Mouse (Mus musculus): ENCODE data around the gene Cntf.
"Not testable (repeated sequence)": the region's sequence is repeated elsewhere in the genome, so short reads cannot be mapped to it uniquely, and the experiment has no call there.

Cntf gene

DNA sequence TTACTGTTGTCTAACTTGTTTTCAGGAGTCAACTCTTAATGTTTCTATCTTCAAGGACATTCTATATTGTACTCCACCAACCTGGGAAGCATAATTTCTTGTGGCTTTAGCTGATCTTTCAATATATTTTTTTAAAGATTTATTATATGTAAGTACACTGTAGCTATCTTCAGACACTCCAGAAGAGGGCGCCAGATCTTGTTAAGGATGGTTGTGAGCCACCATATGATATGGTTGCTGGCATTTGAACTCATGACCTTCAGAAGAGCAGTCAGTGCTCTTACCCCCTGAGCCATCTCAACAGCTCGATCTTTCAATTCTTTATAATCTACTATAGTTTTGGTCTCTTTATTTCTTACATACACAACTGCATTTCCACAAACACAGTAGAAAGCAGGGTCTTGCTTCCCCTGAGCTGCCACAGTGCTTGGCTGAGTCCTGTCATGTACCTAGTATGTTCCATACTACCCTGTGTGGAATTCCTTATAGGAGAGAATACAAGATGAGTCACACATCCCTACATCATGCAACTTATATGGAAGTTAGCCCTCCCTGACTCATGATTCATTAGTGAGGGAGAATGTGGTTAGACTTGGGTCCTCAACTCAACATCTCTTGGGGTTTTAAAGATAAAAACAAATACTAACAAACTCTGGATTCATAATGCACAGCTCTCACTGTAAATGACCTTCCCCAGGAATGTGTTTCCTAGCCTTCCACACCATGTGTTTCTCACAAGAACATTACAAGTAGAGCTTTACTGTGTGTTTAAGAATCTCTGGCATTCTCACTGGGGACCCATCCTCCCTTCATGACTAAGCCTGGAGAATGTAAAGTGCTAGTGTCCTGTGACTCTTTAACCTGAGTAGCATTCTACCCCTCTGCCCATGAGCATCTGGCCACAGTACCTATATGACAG lies 3.0 kb downstream of the Cntf start:
- no peak for DNase-seq (ENCODE audit: low spot score)

DNA sequence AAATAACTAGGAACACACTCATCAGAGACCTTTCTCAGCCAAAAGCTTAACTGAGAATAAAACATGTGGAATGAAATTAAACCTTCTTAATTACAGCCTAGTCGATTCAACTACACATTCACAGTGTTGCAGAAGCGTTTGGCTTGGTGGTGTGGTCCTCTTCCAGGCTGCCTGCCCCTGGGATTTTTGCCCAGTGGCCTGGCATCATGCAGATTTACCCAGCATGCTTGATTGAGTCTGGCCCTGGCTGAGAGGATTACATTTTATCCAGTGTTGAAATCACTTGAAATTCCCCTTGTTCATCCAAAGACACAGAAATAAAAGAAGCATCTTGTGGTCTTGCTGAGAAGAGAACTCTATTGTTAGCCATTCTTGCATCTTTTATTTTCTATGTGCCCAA lies 5.8 kb downstream of the Cntf start:
- no peak for DNase-seq (ENCODE audit: low spot score)

DNA sequence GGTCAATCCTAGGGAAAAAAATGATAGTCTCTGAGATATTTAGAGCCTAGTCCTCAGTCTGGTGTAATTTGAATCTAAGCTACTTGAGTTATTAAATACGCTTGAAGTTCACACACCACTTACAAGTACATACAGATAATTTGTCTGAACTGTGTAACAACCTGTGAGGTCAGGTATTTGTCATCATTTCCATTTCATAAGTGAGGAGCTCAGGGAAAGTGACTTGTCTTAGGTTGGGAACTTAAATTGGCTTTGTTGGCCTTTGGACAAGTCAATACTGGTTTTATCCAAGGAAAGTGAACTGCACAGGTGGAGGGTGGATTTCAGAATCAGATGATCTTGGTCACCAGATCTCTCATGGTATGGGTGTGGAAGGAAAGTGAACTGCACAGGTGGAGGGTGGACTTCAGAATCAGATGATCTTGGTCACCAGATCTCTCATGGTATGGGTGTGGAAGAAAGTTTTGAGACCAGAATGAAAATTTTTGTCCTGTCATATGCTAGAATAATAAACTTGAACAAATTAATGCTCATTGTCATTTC lies 6.4 kb downstream of the Cntf start:
- DNase-seq (ENCODE audit: low spot score): no peak

DNA sequence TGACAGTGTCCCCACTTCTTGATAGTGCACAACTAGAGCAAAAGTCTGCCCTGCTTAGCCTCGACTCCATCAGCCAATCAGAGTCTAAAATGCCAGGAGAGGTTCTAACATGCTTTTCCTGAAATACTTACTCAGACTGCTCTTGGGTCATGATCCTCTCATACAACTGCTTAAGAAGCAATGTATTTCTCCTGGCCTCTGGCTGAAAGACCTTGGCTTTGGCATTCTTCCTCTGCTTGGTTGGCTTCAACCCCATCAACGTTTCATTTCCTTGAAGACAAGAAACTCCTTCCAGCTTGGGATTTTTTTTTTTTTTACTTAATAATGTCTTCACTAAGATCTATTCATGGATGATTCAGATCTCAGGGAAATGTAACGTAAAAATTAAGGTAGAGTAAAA lies 9.1 kb downstream of the Cntf start:
- no peak for DNase-seq (ENCODE audit: low spot score)

DNA sequence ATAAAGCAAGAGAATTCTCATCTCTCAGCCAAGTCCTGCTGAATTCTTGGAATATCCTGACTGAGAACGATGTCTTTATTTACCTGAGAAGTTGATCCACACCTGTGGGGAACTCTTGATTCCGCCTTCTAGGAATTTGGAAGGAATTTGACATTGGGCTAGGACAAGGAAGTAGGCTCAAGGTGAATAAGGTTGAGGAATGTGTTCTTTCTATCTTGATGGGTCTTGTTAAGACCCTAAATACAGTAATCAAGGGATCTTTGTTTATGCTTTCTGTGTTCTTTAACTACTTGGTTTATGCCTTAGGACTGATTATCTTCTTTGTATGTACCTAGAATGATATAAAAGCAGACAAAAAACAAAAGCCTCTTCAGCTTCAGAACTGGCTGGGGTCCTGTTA lies 33.5 kb downstream of the Cntf start:
- DNase-seq (ENCODE audit: low spot score): no peak

DNA sequence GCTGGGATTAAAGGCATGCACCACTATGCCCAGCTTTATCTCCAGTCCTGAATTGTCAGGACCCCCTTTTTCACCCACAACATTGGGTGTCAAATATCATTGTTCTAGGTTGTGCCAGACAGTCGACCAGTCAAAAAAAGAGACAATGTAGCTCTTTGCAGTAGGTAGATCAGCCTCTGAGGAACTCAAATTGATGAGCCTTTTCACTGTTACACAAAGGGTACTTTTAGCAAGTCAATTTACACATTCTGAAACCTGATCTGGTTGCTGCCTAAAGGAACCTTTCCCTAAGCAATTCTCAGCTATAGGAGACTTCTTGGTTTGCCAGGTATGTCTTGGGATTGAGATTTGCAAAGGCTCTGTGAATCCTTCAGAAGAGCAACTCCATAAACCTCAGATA lies 34.4 kb downstream of the Cntf start:
- DNase-seq (ENCODE audit: low spot score): no peak

DNA sequence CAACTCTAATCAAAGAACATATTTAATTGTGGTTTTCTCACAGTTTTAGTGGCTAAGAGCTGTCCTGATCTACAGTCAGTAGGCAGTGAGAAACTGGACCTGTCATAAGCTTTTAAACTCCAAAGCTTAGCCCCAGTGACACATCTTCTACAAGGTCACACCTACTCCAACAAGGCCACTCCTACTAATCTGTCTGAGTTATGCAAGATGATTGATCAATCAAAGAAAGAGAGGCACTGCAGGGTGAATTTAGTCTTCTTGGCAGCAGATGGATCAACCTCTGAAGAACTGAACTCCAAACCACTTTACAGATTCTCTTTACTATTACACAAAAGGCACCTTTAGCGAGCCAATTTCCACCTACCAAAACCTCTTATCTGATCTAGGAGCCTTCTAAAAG lies 39.6 kb downstream of the Cntf start:
- no peak for DNase-seq (ENCODE audit: low spot score)

DNA sequence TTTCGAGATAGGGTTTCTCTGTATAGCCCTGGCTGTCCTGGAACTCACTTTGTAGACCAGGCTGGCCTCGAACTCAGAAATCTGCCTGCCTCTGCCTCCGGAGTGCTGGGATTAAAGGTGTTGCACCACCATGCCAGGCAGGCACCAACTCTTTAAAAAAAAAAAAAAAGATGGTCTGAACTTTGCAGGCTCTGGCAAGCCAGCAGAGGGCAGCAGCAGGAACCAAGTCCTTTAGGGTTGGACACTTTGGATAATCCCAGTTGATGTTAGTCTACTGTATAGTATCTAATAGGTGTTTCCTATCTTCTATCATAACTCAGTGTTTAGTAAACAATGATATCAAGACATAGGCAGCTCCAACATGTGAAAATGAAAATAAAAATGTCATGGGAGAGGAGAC lies 43.1 kb downstream of the Cntf start:
- no peak for DNase-seq (ENCODE audit: low spot score)

DNA sequence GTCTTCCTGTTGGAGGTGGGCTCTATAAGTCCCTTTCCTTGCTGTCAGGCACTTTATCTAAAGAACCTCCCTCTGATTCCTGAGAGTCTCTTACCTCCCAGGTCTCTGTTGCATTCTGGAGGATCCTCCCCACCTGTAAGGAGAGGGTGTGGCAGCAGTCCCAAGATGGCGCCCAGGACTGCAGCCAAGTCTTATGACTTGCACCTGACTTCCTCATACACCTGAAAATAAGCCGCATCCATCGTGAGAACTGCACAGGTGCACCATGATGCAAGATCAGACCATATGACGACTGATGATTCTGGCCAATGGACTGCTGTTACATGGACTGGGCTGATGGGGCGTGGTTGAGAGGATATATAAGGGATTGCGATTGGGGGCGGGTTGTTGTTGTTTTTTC lies 43.8 kb downstream of the Cntf start:
- DNase-seq (ENCODE audit: low spot score): not testable (repeated sequence)

DNA sequence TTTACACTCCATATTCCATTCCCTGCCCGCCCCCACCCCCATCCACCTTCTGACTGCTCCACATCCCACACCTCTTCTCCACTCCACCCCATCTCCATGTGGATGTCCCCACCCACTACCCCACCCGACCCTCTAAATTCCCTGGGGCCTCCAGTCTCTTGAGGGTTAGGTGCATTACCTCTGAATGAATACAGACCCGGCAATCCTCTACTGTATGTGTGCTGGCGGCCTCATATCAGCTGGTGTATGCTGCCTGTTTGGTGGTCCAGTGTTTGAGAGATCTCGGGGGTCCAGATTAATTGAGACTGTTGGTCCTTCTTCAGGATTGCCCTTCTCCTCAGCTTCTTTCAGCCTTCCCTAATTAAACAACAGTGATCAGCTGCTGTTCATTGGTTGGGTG lies 44.5 kb downstream of the Cntf start:
- DNase-seq (ENCODE audit: low spot score): not testable (repeated sequence)

DNA sequence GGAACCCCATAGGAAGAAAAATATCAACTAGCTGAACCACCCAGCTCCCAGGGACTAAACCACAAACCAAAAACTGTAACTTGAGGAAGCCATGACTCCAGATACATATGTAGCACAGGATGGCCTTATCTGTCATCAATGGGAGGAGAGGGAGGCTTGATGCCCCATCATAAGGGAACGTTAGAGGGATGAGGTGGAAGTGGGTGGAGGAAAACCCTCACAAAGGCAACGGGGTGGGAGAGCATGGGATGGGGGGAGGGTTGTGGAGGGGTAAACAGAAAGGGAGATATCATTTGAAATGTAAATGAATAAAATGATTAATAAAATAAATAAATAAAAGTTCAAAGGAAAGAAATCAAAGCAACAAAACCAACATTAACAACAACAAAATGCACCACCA lies 45.0 kb downstream of the Cntf start:
- no peak for DNase-seq (ENCODE audit: low spot score)

DNA sequence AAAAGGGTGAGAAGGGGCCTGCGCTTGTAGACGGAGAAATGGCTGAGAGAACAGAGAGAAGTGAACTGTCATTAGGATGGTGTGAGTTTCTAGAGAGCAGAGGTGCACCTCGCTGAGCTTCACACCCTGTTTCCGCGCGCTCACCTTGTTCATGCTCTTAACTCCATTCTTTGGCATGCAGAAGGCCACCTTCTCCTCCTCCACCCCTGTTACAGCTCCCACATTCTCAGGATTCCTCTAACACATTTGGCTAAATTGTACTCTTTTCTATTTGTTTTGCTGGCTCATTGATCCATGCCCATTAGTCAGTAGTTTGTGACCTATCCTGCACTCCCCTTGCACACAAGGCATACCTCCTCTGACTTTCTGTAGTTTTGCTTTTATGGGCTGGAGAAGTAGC lies 46.2 kb downstream of the Cntf start:
- no peak for DNase-seq (ENCODE audit: low spot score)
